Mouse (Mus musculus) midbrain, embryonic 12.5 days (tissue): ENCODE measurements around the gene Aig1. TPM values are rescaled to one million over a fixed set of nuclear protein-coding genes. Genes with fewer than 3 reads are reported as not detected.
"Not testable (repeated sequence)": the region's sequence is repeated elsewhere in the genome, so short reads cannot be mapped to it uniquely, and the experiment has no call there.

Experiments
- ATAC-seq: fragments of 200-750 bp; cut with Nextera tagmentation; 2 replicates; pipeline ENCODE4 v1.8.0; 2017; ENCODE audit warnings: low read depth, moderate TSS enrichment, moderate library complexity; ENCODE audit not compliant: low FRiP score
- H3K27ac ChIP-seq: fragments of 300-500 bp; sonication (generic); replicated peaks from 2 replicates; pipeline ENCODE4 v1.5.1; 2016; ENCODE audit warnings: mild to moderate bottlenecking
- H3K27me3 ChIP-seq: fragments of 300-500 bp; sonication (generic); 2 replicates; pipeline ENCODE4 v1.6.1; 2016; ENCODE audit warnings: mild to moderate bottlenecking
- H3K36me3 ChIP-seq: fragments of 300-500 bp; sonication (generic); 2 replicates; pipeline ENCODE4 v1.6.1; 2016
- H3K4me1 ChIP-seq: fragments of 300-500 bp; sonication (generic); 2 replicates; pipeline ENCODE4 v1.6.1; 2016
- H3K4me2 ChIP-seq: fragments of 300-500 bp; sonication (generic); replicated peaks from 2 replicates; pipeline ENCODE4 v1.6.1; 2016; ENCODE audit warnings: mild to moderate bottlenecking, moderate library complexity
- H3K4me3 ChIP-seq: fragments of 300-500 bp; sonication (generic); 2 replicates; pipeline ENCODE4 v1.5.1; 2016; ENCODE audit warnings: mild to moderate bottlenecking
- H3K9ac ChIP-seq: fragments of 300-500 bp; sonication (generic); replicated peaks from 2 replicates; pipeline ENCODE4 v1.6.1; 2016; ENCODE audit warnings: mild to moderate bottlenecking, moderate library complexity
- H3K9me3 ChIP-seq: fragments of 300-500 bp; sonication (generic); 2 replicates; pipeline ENCODE4 v1.6.1; 2016; ENCODE audit warnings: mild to moderate bottlenecking
- WGBS: fragments of 180-500 bp; shearing (Covaris S2); methylation state at CpG from one replicate; pipeline ENCODE4 v1.1.7; 2016; 5-methylcytosine and 5-hydroxymethylcytosine counted together
- polyA plus RNA-seq: library from polyadenylated mRNA; unstranded; fragments of >200 nt; fragmentation: Nextera tagmentation; extraction: Ambion mirVana; gene quantifications from 2 replicates; pipeline ENCODE4 v1.2.1, GENCODE M21; 2016

Gene Aig1
- 31.3 and 35.1 TPM in 2 replicates for polyA plus RNA-seq

- H3K27ac ChIP-seq = peak within 1 kb of the TSS; percentile 52; the same call in 1 of the 2 replicates
- H3K4me2 ChIP-seq = peak within 1 kb of the TSS; percentile 72
- peak within 1 kb of the TSS; percentile 74 for H3K9ac ChIP-seq
- H3K4me3 ChIP-seq = peak within 1 kb of the TSS; percentile 73
- ATAC-seq = peak; percentile 95
- H3K27me3 ChIP-seq = no peaks in the 10 kb centered on the region
- 2% methylated on average over 76 of the region's 77 CpGs for WGBS
- H3K36me3 ChIP-seq = no peaks in the 10 kb centered on the region
- H3K9me3 ChIP-seq = peaks cover 3% of the 10 kb centered on the region; the same call in 1 of the 2 replicates
- H3K4me1 ChIP-seq = peaks cover 8% of the 10 kb centered on the region
Observed at GRCm38 (mm10) chr10:13868371-13869321, at the start of gene Aig1. TSS of gene Aig1 (minus strand) at chr10:13868980.

- 21% methylated on average over 12 of the region's 12 CpGs for WGBS
- H3K4me1 ChIP-seq = peaks cover 13% of the 10 kb centered on the region
- no peak overlapping the region for H3K9ac ChIP-seq
- H3K27ac ChIP-seq = 0 out of 2 replicates have a peak overlapping the region, but pooled peaks have one; percentile 17
- peak; percentile 95 for ATAC-seq
- no peak overlapping the region for H3K4me3 ChIP-seq
- H3K27me3 ChIP-seq = peaks cover 8% of the 10 kb centered on the region; the same call in 1 of the 2 replicates
- H3K36me3 ChIP-seq = no peaks in the 10 kb centered on the region
- no peaks in the 10 kb centered on the region for H3K9me3 ChIP-seq
- H3K4me2 ChIP-seq = peak overlapping the region; percentile 9
Observed at GRCm38 (mm10) chr10:13916645-13917342, 48.0 kb upstream of the Aig1 start.

- Histone ChIP-seq H3K9ac (no peak overlapping the region), H3K4me2 (no peak overlapping the region), H3K4me3 (no peak overlapping the region), H3K9me3 (no peaks in the 10 kb centered on the region), H3K27me3 (peaks cover 8% of the 10 kb centered on the region; the same call in 1 of the 2 replicates), H3K27ac (no peak overlapping the region), H3K4me1 (peaks cover 13% of the 10 kb centered on the region), H3K36me3 (no peaks in the 10 kb centered on the region)
- no peak for ATAC-seq
- WGBS = 82% methylated on average over 3 of the region's 3 CpGs
Observed at GRCm38 (mm10) chr10:13915211-13915610, 46.4 kb upstream of the Aig1 start.

GRCm38 (mm10) chr10:13913689-13914088 lies 44.9 kb upstream of the Aig1 start:
- H3K9me3 ChIP-seq = no peaks in the 10 kb centered on the region
- no peaks in the 10 kb centered on the region for H3K36me3 ChIP-seq
- H3K27ac ChIP-seq = no peak overlapping the region
- H3K27me3 ChIP-seq = peaks cover 8% of the 10 kb centered on the region; the same call in 1 of the 2 replicates
- peaks cover 13% of the 10 kb centered on the region for H3K4me1 ChIP-seq
- H3K9ac ChIP-seq = no peak overlapping the region
- no peak overlapping the region for H3K4me3 ChIP-seq
- H3K4me2 ChIP-seq = no peak overlapping the region
- ATAC-seq = no peak

- H3K4me1 ChIP-seq = no peaks in the 10 kb centered on the region
Observed at GRCm38 (mm10) chr10:13906261-13906741, 37.5 kb upstream of the Aig1 start.

GRCm38 (mm10) chr10:13905618-13906017 lies 36.8 kb upstream of the Aig1 start:
- Histone ChIP-seq H3K9me3 (peaks cover 5% of the 10 kb centered on the region; the same call in 1 of the 2 replicates), H3K27ac (no peak overlapping the region), H3K9ac (no peak overlapping the region), H3K4me2 (no peak overlapping the region), H3K4me1 (no peaks in the 10 kb centered on the region), H3K36me3 (no peaks in the 10 kb centered on the region), H3K4me3 (no peak overlapping the region), H3K27me3 (no peaks in the 10 kb centered on the region)
- no peak for ATAC-seq
- WGBS = 95% methylated on average over 9 of the region's 9 CpGs

More at GRCm38 (mm10) chr10:13906261-13906741, 37.5 kb upstream of the Aig1 start:
- Histone ChIP-seq H3K27ac (no peak overlapping the region), H3K27me3 (no peaks in the 10 kb centered on the region), H3K4me3 (no peak overlapping the region), H3K36me3 (no peaks in the 10 kb centered on the region), H3K9me3 (peaks cover 5% of the 10 kb centered on the region; the same call in 1 of the 2 replicates), H3K4me2 (no peak overlapping the region), H3K9ac (no peak overlapping the region)
- 76% methylated on average over 8 of the region's 8 CpGs for WGBS
- ATAC-seq = no peak

- H3K4me2 ChIP-seq, H3K27ac ChIP-seq, H3K4me3 ChIP-seq, H3K9ac ChIP-seq, H3K4me1 ChIP-seq, H3K9me3 ChIP-seq, H3K36me3 ChIP-seq, H3K27me3 ChIP-seq, ATAC-seq: not testable (repeated sequence)
- 94% methylated on average over 6 of the region's 7 CpGs for WGBS
Observed at GRCm38 (mm10) chr10:13892762-13893161, 24.0 kb upstream of the Aig1 start.

- ATAC-seq = no peak
- Histone ChIP-seq H3K4me1 (no peaks in the 10 kb centered on the region), H3K27ac (no peak overlapping the region), H3K4me2 (no peak overlapping the region), H3K9ac (no peak overlapping the region), H3K4me3 (no peak overlapping the region), H3K27me3 (no peaks in the 10 kb centered on the region), H3K9me3 (no peaks in the 10 kb centered on the region), H3K36me3 (no peaks in the 10 kb centered on the region)
- 93% methylated on average over 10 of the region's 10 CpGs for WGBS
Observed at GRCm38 (mm10) chr10:13882975-13883875, 14.4 kb upstream of the Aig1 start.

GRCm38 (mm10) chr10:13882490-13882889 lies 13.7 kb upstream of the Aig1 start:
- H3K4me1 ChIP-seq = no peaks in the 10 kb centered on the region
- H3K9me3 ChIP-seq = no peaks in the 10 kb centered on the region
- H3K27me3 ChIP-seq = no peaks in the 10 kb centered on the region
- no peak for ATAC-seq
- no peak overlapping the region for H3K4me3 ChIP-seq
- no peak overlapping the region for H3K4me2 ChIP-seq
- no peaks in the 10 kb centered on the region for H3K36me3 ChIP-seq
- WGBS = 61% methylated on average over 9 of the region's 9 CpGs
- no peak overlapping the region for H3K27ac ChIP-seq
- no peak overlapping the region for H3K9ac ChIP-seq

- 89% methylated on average over 4 of the region's 4 CpGs for WGBS
- H3K4me1 ChIP-seq = no peaks in the 10 kb centered on the region
- no peaks in the 10 kb centered on the region for H3K36me3 ChIP-seq
- ATAC-seq = no peak
- H3K27me3 ChIP-seq = no peaks in the 10 kb centered on the region
- H3K9ac ChIP-seq = no peak overlapping the region
- no peaks in the 10 kb centered on the region for H3K9me3 ChIP-seq
- H3K4me2 ChIP-seq = no peak overlapping the region
- no peak overlapping the region for H3K4me3 ChIP-seq
- no peak overlapping the region for H3K27ac ChIP-seq
Observed at GRCm38 (mm10) chr10:13878696-13879095, 9.9 kb upstream of the Aig1 start.

GRCm38 (mm10) chr10:13875038-13875420 lies 6.2 kb upstream of the Aig1 start:
- no peak overlapping the region for H3K4me3 ChIP-seq
- no peak overlapping the region for H3K27ac ChIP-seq
- ATAC-seq = no peak
- H3K36me3 ChIP-seq = no peaks in the 10 kb centered on the region
- H3K4me1 ChIP-seq = no peaks in the 10 kb centered on the region
- WGBS = 74% methylated on average over 4 of the region's 4 CpGs
- no peak overlapping the region for H3K4me2 ChIP-seq
- H3K9ac ChIP-seq = no peak overlapping the region
- H3K9me3 ChIP-seq = peaks cover 3% of the 10 kb centered on the region; the same call in 1 of the 2 replicates
- H3K27me3 ChIP-seq = no peaks in the 10 kb centered on the region
